Mouse (Mus musculus) midbrain, embryonic 10.5 days (tissue): Measurements from ENCODE around the gene Slc25a21. TPM values are rescaled to one million over a fixed set of nuclear protein-coding genes. Genes with fewer than 3 reads are reported as not detected.

Source experiments
- DNase-seq: peaks from one replicate; pipeline ENCODE4 v3.0.0-alpha.2; 2017; ENCODE audit warnings: low spot score
- H3K27ac ChIP-seq: fragments of 300-500 bp; sonication (generic); replicated peaks from 2 replicates; pipeline ENCODE4 v1.5.1; 2016; ENCODE audit warnings: mild to moderate bottlenecking
- H3K27me3 ChIP-seq: fragments of 300-500 bp; sonication (generic); 2 replicates; pipeline ENCODE4 v1.6.1; 2016; ENCODE audit warnings: low read depth, mild to moderate bottlenecking; ENCODE audit not compliant: poor library complexity, severe bottlenecking
- H3K36me3 ChIP-seq: fragments of 300-500 bp; sonication (generic); 2 replicates; pipeline ENCODE4 v1.6.1; 2016; ENCODE audit warnings: mild to moderate bottlenecking, moderate library complexity
- H3K4me1 ChIP-seq: fragments of 300-500 bp; sonication (generic); 2 replicates; pipeline ENCODE4 v1.6.1; 2016
- H3K4me3 ChIP-seq: fragments of 300-500 bp; sonication (generic); 2 replicates; pipeline ENCODE4 v1.5.1; 2016; ENCODE audit warnings: mild to moderate bottlenecking, moderate library complexity
- H3K9me3 ChIP-seq: fragments of 300-500 bp; sonication (generic); replicated peaks from 2 replicates; pipeline ENCODE4 v1.6.1; 2016; ENCODE audit warnings: mild to moderate bottlenecking
- WGBS: fragments of 180-500 bp; shearing (Covaris S2); methylation state at CpG from one replicate; pipeline ENCODE4 v1.1.7; 2016; 5-methylcytosine and 5-hydroxymethylcytosine counted together
- polyA plus RNA-seq: library from polyadenylated mRNA; unstranded; fragments of >200 nt; fragmentation: Nextera tagmentation; extraction: Ambion mirVana; gene quantifications from 2 replicates; pipeline ENCODE4 v1.2.1, GENCODE M21; 2016

The Slc25a21 gene
- polyA plus RNA-seq, 1 experiment from 2014 or later, result 4.0 TPM

DNA sequence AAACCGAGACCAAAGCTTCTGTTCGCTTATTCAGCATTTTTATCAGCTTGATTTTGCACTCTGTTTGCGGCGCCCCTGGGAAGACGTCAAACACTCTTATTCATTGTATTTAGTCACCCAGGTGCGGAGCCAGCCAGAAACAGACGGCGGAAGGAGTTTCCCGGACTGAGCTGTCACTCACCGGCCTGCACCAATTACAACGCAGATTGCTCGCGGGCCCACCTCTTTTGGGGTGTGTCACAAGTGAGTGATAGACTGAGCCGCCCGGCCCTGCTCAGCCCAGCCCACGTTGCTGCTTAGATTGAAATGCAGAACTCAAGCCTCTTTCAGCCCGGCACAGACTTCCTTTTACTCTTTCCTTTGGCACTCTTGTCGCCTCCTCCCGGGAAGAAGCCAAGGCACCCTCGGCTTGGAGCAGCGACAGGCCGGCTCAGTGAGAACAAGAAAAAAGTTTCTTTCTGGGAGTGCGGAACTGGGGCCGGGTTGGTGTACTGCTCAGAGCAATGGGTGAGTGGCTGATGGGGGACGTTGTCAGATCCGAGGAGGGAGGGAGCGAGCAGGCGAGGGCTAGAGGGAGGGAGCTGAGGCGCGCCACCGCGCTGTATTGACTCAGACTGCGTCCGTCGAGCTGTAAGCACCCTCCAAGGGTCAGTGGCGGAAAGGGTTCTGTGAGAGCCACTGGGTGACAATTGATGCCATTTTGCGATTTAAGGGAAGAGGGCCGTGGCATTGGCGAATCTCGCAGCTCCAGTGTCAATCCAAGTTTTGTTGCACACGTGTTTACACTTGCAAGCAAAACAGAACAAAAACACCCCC, 501.7 kb downstream of the Slc25a21 start:
- no peaks in the 10 kb centered on the region for H3K36me3 ChIP-seq
- H3K27ac ChIP-seq, result no peak overlapping the region
- DNase-seq, result peak; percentile 90
- H3K4me3 ChIP-seq, result peak overlapping the region; percentile 46
- peaks cover 70% of the 10 kb centered on the region for H3K4me1 ChIP-seq
- H3K27me3 ChIP-seq, result peaks cover 100% of the 10 kb centered on the region
- no peaks in the 10 kb centered on the region for H3K9me3 ChIP-seq
- under 1% methylated on average over 41 of the region's 41 CpGs for WGBS

GRCm38 (mm10) chr12:56694936-56695335, 502.3 kb downstream of the Slc25a21 start:
- peak overlapping the region; percentile 46; the same call in 1 of the 2 replicates for H3K4me3 ChIP-seq
- H3K36me3 ChIP-seq, result no peaks in the 10 kb centered on the region
- no peak for DNase-seq
- peaks cover 100% of the 10 kb centered on the region for H3K27me3 ChIP-seq
- WGBS, result 2% methylated on average over 11 of the region's 11 CpGs
- H3K9me3 ChIP-seq, result no peaks in the 10 kb centered on the region
- peaks cover 70% of the 10 kb centered on the region for H3K4me1 ChIP-seq
- H3K27ac ChIP-seq, result no peak overlapping the region

DNA sequence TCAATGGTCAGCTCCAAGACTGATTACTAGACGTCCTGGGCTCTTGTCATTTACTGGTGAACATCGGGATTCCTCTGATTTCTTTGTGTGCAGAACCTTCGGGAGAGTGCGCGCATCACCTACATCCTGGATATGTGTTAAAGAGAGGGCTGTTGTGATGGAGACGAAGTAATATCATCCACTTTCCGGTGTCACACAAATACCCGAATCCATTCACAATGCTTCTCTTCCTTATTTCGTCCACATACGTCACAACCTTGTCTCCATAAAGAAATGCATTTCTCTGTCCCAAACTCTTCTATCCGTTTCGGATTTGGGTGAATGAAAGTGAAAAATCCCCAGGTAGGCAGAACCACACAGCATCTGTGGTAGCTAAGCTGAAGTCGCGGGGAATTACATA, 502.9 kb downstream of the Slc25a21 start:
- Histone ChIP-seq H3K4me1 (peaks cover 71% of the 10 kb centered on the region), H3K27me3 (peaks cover 100% of the 10 kb centered on the region), H3K9me3 (no peaks in the 10 kb centered on the region), H3K27ac (no peak overlapping the region), H3K36me3 (no peaks in the 10 kb centered on the region), H3K4me3 (no peak overlapping the region)
- no peak for DNase-seq
- WGBS, result 2% methylated on average over 14 of the region's 14 CpGs

GRCm38 (mm10) chr12:56693411-56694098, 503.7 kb downstream of the Slc25a21 start:
- Histone ChIP-seq H3K4me1 (peaks cover 69% of the 10 kb centered on the region), H3K27ac (no peak overlapping the region), H3K4me3 (no peak overlapping the region), H3K27me3 (peaks cover 100% of the 10 kb centered on the region), H3K9me3 (no peaks in the 10 kb centered on the region), H3K36me3 (no peaks in the 10 kb centered on the region)
- WGBS, result 4% methylated on average over 14 of the region's 14 CpGs
- no peak for DNase-seq

GRCm38 (mm10) chr12:56692536-56692935, 504.7 kb downstream of the Slc25a21 start:
- Histone ChIP-seq H3K27me3 (peaks cover 100% of the 10 kb centered on the region), H3K36me3 (no peaks in the 10 kb centered on the region), H3K4me1 (peaks cover 61% of the 10 kb centered on the region), H3K9me3 (no peaks in the 10 kb centered on the region), H3K4me3 (no peak overlapping the region; the same call in 1 of the 2 replicates), H3K27ac (no peak overlapping the region)
- under 1% methylated on average over 19 of the region's 19 CpGs for WGBS
- peak; percentile 59 for DNase-seq

- no peaks in the 10 kb centered on the region for H3K36me3 ChIP-seq
- WGBS, result under 1% methylated on average over 40 of the region's 40 CpGs
- H3K27ac ChIP-seq, result no peak within 1 kb of the TSS
- peaks cover 51% of the 10 kb centered on the region for H3K4me1 ChIP-seq
- peak; percentile 61 for DNase-seq
- no peaks in the 10 kb centered on the region for H3K9me3 ChIP-seq
- peaks cover 100% of the 10 kb centered on the region for H3K27me3 ChIP-seq
- H3K4me3 ChIP-seq, result peak within 1 kb of the TSS; percentile 32
Measured at GRCm38 (mm10) chr12:56691427-56692079, 505.7 kb downstream of the Slc25a21 start, which contains the start of gene Pax9. TSS of gene Pax9 (plus strand) at chr12:56691767.

DNA sequence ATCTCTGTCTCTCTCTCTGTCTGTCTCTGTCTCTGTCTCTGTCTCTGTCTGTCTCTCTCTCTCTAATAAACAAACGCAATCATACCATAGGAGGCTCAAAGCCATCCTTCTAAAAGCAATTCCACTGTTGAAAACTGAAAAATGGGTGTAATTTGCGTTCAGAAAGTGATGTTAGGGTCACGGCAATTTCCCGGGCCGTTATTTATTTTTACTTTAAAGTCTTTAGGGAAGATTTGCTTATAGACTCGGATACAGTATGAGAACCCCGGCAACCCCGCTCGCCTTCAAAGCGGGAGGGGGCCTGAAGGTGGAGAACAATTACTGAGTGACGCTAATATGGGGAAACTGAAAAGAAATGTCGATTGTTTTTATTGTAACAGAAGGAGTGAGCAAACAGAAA, 506.3 kb downstream of the Slc25a21 start:
- no peaks in the 10 kb centered on the region for H3K9me3 ChIP-seq
- H3K4me3 ChIP-seq, result peak overlapping the region; percentile 32; the same call in 1 of the 2 replicates
- no peaks in the 10 kb centered on the region for H3K36me3 ChIP-seq
- peaks cover 46% of the 10 kb centered on the region for H3K4me1 ChIP-seq
- WGBS, result under 1% methylated on average over 12 of the region's 12 CpGs
- no peak for DNase-seq
- no peak overlapping the region for H3K27ac ChIP-seq
- peaks cover 100% of the 10 kb centered on the region for H3K27me3 ChIP-seq

GRCm38 (mm10) chr12:56690366-56690765, 506.9 kb downstream of the Slc25a21 start:
- DNase-seq, result peak; percentile 55
- Histone ChIP-seq H3K4me3 (0 out of 2 replicates have a peak overlapping the region, but pooled peaks have one; percentile 1), H3K9me3 (no peaks in the 10 kb centered on the region), H3K4me1 (peaks cover 40% of the 10 kb centered on the region), H3K27me3 (peaks cover 100% of the 10 kb centered on the region), H3K27ac (no peak overlapping the region), H3K36me3 (no peaks in the 10 kb centered on the region)
- 2% methylated on average over 16 of the region's 16 CpGs for WGBS

DNA sequence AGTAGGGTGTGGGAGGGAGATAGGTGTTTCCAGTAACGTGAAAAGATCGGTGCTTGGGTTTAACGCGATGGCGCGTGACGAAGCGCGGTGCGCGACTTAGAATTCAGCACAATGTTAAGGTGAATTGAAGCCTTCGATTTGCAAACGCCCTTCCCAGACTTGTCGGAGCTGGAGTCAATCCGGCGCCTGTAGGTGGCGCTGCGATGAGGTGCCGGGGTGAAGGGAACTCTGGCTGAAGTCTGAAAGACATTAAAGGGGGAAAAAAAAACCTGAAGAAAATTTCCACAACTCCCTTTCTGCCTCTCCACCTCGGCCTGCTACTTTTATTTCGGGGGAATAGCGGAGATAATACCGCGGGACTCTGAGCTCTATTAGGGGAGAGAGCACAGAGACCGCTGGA, 507.5 kb downstream of the Slc25a21 start:
- peak; percentile 85 for DNase-seq
- H3K27me3 ChIP-seq, result peaks cover 100% of the 10 kb centered on the region
- under 1% methylated on average over 25 of the region's 25 CpGs for WGBS
- no peaks in the 10 kb centered on the region for H3K9me3 ChIP-seq
- H3K27ac ChIP-seq, result no peak overlapping the region
- peaks cover 33% of the 10 kb centered on the region for H3K4me1 ChIP-seq
- no peaks in the 10 kb centered on the region for H3K36me3 ChIP-seq
- no peak overlapping the region; the same call in 1 of the 2 replicates for H3K4me3 ChIP-seq

DNA sequence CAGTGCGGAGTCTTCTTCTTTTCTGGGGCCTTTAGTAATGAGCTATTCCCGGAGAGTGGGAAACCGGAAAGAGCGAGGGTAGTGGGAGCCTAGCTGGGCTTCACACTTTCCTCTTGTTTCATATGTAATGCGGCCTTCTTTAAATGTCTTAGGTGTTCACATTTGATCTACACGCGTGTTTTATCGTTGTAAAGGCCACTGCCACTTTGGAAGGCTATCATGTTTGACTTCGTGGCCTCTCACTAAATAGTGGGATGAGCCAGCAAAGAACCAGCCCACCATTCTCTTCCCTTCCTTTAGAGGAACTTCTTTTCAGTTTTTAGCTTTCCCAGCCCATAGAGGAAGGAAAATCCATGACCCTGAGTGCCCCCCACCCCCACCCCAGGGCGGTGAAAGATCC, 507.9 kb downstream of the Slc25a21 start:
- Histone ChIP-seq H3K27ac (no peak overlapping the region), H3K4me3 (no peak overlapping the region; the same call in 1 of the 2 replicates), H3K27me3 (peaks cover 100% of the 10 kb centered on the region), H3K36me3 (no peaks in the 10 kb centered on the region), H3K9me3 (no peaks in the 10 kb centered on the region), H3K4me1 (peaks cover 33% of the 10 kb centered on the region)
- no peak for DNase-seq
- WGBS, result 2% methylated on average over 10 of the region's 10 CpGs

- Histone ChIP-seq H3K9me3 (no peaks in the 10 kb centered on the region), H3K27me3 (peaks cover 100% of the 10 kb centered on the region), H3K36me3 (no peaks in the 10 kb centered on the region), H3K27ac (no peak overlapping the region), H3K4me3 (no peak overlapping the region), H3K4me1 (peaks cover 33% of the 10 kb centered on the region)
- 2% methylated on average over 8 of the region's 8 CpGs for WGBS
- peak; percentile 50 for DNase-seq
Measured at GRCm38 (mm10) chr12:56688920-56689319, 508.4 kb downstream of the Slc25a21 start.

GRCm38 (mm10) chr12:56688482-56688840, 508.8 kb downstream of the Slc25a21 start:
- Histone ChIP-seq H3K36me3 (no peaks in the 10 kb centered on the region), H3K4me3 (no peak overlapping the region), H3K27ac (no peak overlapping the region), H3K27me3 (peaks cover 100% of the 10 kb centered on the region), H3K4me1 (peaks cover 33% of the 10 kb centered on the region), H3K9me3 (no peaks in the 10 kb centered on the region)
- no peak for DNase-seq
- 3% methylated on average over 10 of the region's 10 CpGs for WGBS
